Mouse (Mus musculus): Measurements from ENCODE around the gene Kcnb1. TPM values are rescaled to one million over a fixed set of nuclear protein-coding genes. Genes with fewer than 3 reads are reported as not detected.
A peak's percentile ranks its signal among the peaks of the same experiment; 100 is the strongest.

Gene Kcnb1
- polyA plus RNA-seq, 1 experiment from 2014 or later = 1.7 TPM

GRCm38 (mm10) chr2:167224937-167225336 lies 35.0 kb upstream of the Kcnb1 start:
- Histone ChIP-seq H3K36me3 (ENCODE audit: control insufficient read depth, insufficient read depth, low read length) (no peaks in the 10 kb centered on the region), H3K9ac (ENCODE audit: low read length) (no peak overlapping the region), H3K4me3 (replicated peaks; ENCODE audit: low read length) (no peak overlapping the region), H3K27ac (ENCODE audit: low read length) (no peak overlapping the region), H3K27me3 (ENCODE audit: control insufficient read depth, insufficient read depth, low read length) (no peaks in the 10 kb centered on the region), H3K4me1 (ENCODE audit: control insufficient read depth, insufficient read depth, low read length) (no peaks in the 10 kb centered on the region), H3K9me3 (replicated peaks; ENCODE audit: control insufficient read depth, low read length) (no peaks in the 10 kb centered on the region), H3K4me2 (ENCODE audit: low read depth, low read length) (no peak overlapping the region)
- no peak for ATAC-seq (ENCODE audit: insufficient read depth, low FRiP score)
- 77% methylated on average over 7 of the region's 7 CpGs for WGBS

- H3K4me1 ChIP-seq (ENCODE audit: control insufficient read depth, insufficient read depth, low read length) = no peaks in the 10 kb centered on the region
- H3K27me3 ChIP-seq (ENCODE audit: control insufficient read depth, insufficient read depth, low read length) = no peaks in the 10 kb centered on the region
- no peaks in the 10 kb centered on the region for H3K9me3 ChIP-seq (replicated peaks; ENCODE audit: control insufficient read depth, low read length)
- WGBS = 88% methylated on average over 6 of the region's 6 CpGs
- ATAC-seq (ENCODE audit: insufficient read depth, low FRiP score) = no peak
- no peak overlapping the region for H3K27ac ChIP-seq (ENCODE audit: low read length)
- H3K36me3 ChIP-seq (ENCODE audit: control insufficient read depth, insufficient read depth, low read length) = no peaks in the 10 kb centered on the region
- no peak overlapping the region for H3K9ac ChIP-seq (ENCODE audit: low read length)
- no peak overlapping the region for H3K4me3 ChIP-seq (replicated peaks; ENCODE audit: low read length)
- H3K4me2 ChIP-seq (ENCODE audit: low read depth, low read length) = no peak overlapping the region
These were observed 34.2 kb upstream of the Kcnb1 start for GRCm38 (mm10) chr2:167224194-167224593.

- Histone ChIP-seq H3K9me3 (replicated peaks; ENCODE audit: control insufficient read depth, low read length) (no peaks in the 10 kb centered on the region), H3K27ac (ENCODE audit: low read length) (no peak overlapping the region), H3K36me3 (ENCODE audit: control insufficient read depth, insufficient read depth, low read length) (no peaks in the 10 kb centered on the region), H3K4me1 (ENCODE audit: control insufficient read depth, insufficient read depth, low read length) (no peaks in the 10 kb centered on the region), H3K27me3 (ENCODE audit: control insufficient read depth, insufficient read depth, low read length) (no peaks in the 10 kb centered on the region), H3K4me2 (ENCODE audit: low read depth, low read length) (no peak overlapping the region), H3K4me3 (replicated peaks; ENCODE audit: low read length) (no peak overlapping the region), H3K9ac (ENCODE audit: low read length) (no peak overlapping the region)
- peak; percentile 44; the same call in 1 of the 2 replicates for ATAC-seq (ENCODE audit: insufficient read depth, low FRiP score)
- 27% methylated on average over 7 of the region's 7 CpGs for WGBS
These were observed 32.2 kb upstream of the Kcnb1 start for GRCm38 (mm10) chr2:167222152-167222551.

- no peaks in the 10 kb centered on the region for H3K27me3 ChIP-seq (ENCODE audit: control insufficient read depth, insufficient read depth, low read length)
- H3K36me3 ChIP-seq (ENCODE audit: control insufficient read depth, insufficient read depth, low read length) = no peaks in the 10 kb centered on the region
- WGBS = 69% methylated on average over 13 of the region's 13 CpGs
- H3K4me3 ChIP-seq (replicated peaks; ENCODE audit: low read length) = no peak overlapping the region
- H3K4me1 ChIP-seq (ENCODE audit: control insufficient read depth, insufficient read depth, low read length) = no peaks in the 10 kb centered on the region
- ATAC-seq (ENCODE audit: insufficient read depth, low FRiP score) = no peak
- H3K9me3 ChIP-seq (replicated peaks; ENCODE audit: control insufficient read depth, low read length) = no peaks in the 10 kb centered on the region
- no peak overlapping the region for H3K9ac ChIP-seq (ENCODE audit: low read length)
- H3K4me2 ChIP-seq (ENCODE audit: low read depth, low read length) = no peak overlapping the region
- no peak overlapping the region for H3K27ac ChIP-seq (ENCODE audit: low read length)
These were observed 31.3 kb upstream of the Kcnb1 start for GRCm38 (mm10) chr2:167221159-167221845.

GRCm38 (mm10) chr2:167220736-167221135 lies 30.8 kb upstream of the Kcnb1 start:
- no peaks in the 10 kb centered on the region for H3K27me3 ChIP-seq (ENCODE audit: control insufficient read depth, insufficient read depth, low read length)

GRCm38 (mm10) chr2:167219154-167219775 lies 29.3 kb upstream of the Kcnb1 start:
- Histone ChIP-seq H3K27me3 (ENCODE audit: control insufficient read depth, insufficient read depth, low read length) (no peaks in the 10 kb centered on the region), H3K4me3 (replicated peaks; ENCODE audit: low read length) (no peak overlapping the region), H3K9me3 (replicated peaks; ENCODE audit: control insufficient read depth, low read length) (no peaks in the 10 kb centered on the region), H3K4me2 (ENCODE audit: low read depth, low read length) (no peak overlapping the region), H3K4me1 (ENCODE audit: control insufficient read depth, insufficient read depth, low read length) (no peaks in the 10 kb centered on the region), H3K9ac (ENCODE audit: low read length) (no peak overlapping the region), H3K36me3 (ENCODE audit: control insufficient read depth, insufficient read depth, low read length) (no peaks in the 10 kb centered on the region), H3K27ac (ENCODE audit: low read length) (no peak overlapping the region)
- WGBS = 42% methylated on average over 8 of the region's 8 CpGs
- ATAC-seq (ENCODE audit: insufficient read depth, low FRiP score) = peak; percentile 80; the same call in 1 of the 2 replicates

More at GRCm38 (mm10) chr2:167220736-167221135, 30.8 kb upstream of the Kcnb1 start:
- no peak overlapping the region for H3K4me2 ChIP-seq (ENCODE audit: low read depth, low read length)
- 79% methylated on average over 5 of the region's 5 CpGs for WGBS
- H3K4me3 ChIP-seq (replicated peaks; ENCODE audit: low read length) = no peak overlapping the region
- ATAC-seq (ENCODE audit: insufficient read depth, low FRiP score) = no peak
- H3K4me1 ChIP-seq (ENCODE audit: control insufficient read depth, insufficient read depth, low read length) = no peaks in the 10 kb centered on the region
- no peak overlapping the region for H3K27ac ChIP-seq (ENCODE audit: low read length)
- H3K9me3 ChIP-seq (replicated peaks; ENCODE audit: control insufficient read depth, low read length) = no peaks in the 10 kb centered on the region
- H3K36me3 ChIP-seq (ENCODE audit: control insufficient read depth, insufficient read depth, low read length) = no peaks in the 10 kb centered on the region
- H3K9ac ChIP-seq (ENCODE audit: low read length) = no peak overlapping the region

- Histone ChIP-seq H3K4me3 (replicated peaks; ENCODE audit: low read length) (no peak overlapping the region), H3K4me2 (ENCODE audit: low read depth, low read length) (no peak overlapping the region), H3K9ac (ENCODE audit: low read length) (no peak overlapping the region), H3K4me1 (ENCODE audit: control insufficient read depth, insufficient read depth, low read length) (no peaks in the 10 kb centered on the region), H3K9me3 (replicated peaks; ENCODE audit: control insufficient read depth, low read length) (no peaks in the 10 kb centered on the region), H3K27me3 (ENCODE audit: control insufficient read depth, insufficient read depth, low read length) (no peaks in the 10 kb centered on the region), H3K36me3 (ENCODE audit: control insufficient read depth, insufficient read depth, low read length) (no peaks in the 10 kb centered on the region; the same call in 1 of the 2 replicates), H3K27ac (ENCODE audit: low read length) (no peak overlapping the region)
- WGBS = 93% methylated on average over 12 of the region's 12 CpGs
- ATAC-seq (ENCODE audit: insufficient read depth, low FRiP score) = no peak
These were observed 23.7 kb upstream of the Kcnb1 start for GRCm38 (mm10) chr2:167213666-167214065.

- ATAC-seq (ENCODE audit: insufficient read depth, low FRiP score) = no peak
- Histone ChIP-seq H3K4me3 (replicated peaks; ENCODE audit: low read length) (no peak overlapping the region), H3K4me2 (ENCODE audit: low read depth, low read length) (no peak overlapping the region), H3K9me3 (replicated peaks; ENCODE audit: control insufficient read depth, low read length) (no peaks in the 10 kb centered on the region), H3K9ac (ENCODE audit: low read length) (no peak overlapping the region), H3K4me1 (ENCODE audit: control insufficient read depth, insufficient read depth, low read length) (no peaks in the 10 kb centered on the region), H3K27ac (ENCODE audit: low read length) (no peak overlapping the region), H3K36me3 (ENCODE audit: control insufficient read depth, insufficient read depth, low read length) (no peaks in the 10 kb centered on the region; the same call in 1 of the 2 replicates), H3K27me3 (ENCODE audit: control insufficient read depth, insufficient read depth, low read length) (no peaks in the 10 kb centered on the region)
- WGBS = 95% methylated on average over 3 of the region's 3 CpGs
These were observed 23.1 kb upstream of the Kcnb1 start for GRCm38 (mm10) chr2:167213076-167213475.

- Histone ChIP-seq H3K4me1 (ENCODE audit: control insufficient read depth, insufficient read depth, low read length) (no peaks in the 10 kb centered on the region), H3K9ac (ENCODE audit: low read length) (no peak overlapping the region), H3K4me3 (replicated peaks; ENCODE audit: low read length) (no peak overlapping the region), H3K27ac (ENCODE audit: low read length) (no peak overlapping the region), H3K9me3 (replicated peaks; ENCODE audit: control insufficient read depth, low read length) (no peaks in the 10 kb centered on the region), H3K36me3 (ENCODE audit: control insufficient read depth, insufficient read depth, low read length) (no peaks in the 10 kb centered on the region; the same call in 1 of the 2 replicates), H3K27me3 (ENCODE audit: control insufficient read depth, insufficient read depth, low read length) (no peaks in the 10 kb centered on the region), H3K4me2 (ENCODE audit: low read depth, low read length) (no peak overlapping the region)
- 92% methylated on average over 6 of the region's 6 CpGs for WGBS
- ATAC-seq (ENCODE audit: insufficient read depth, low FRiP score) = no peak
These were observed 22.6 kb upstream of the Kcnb1 start for GRCm38 (mm10) chr2:167212551-167212950.

Data from stomach, embryonic 16.5 days (tissue).